Mouse (Mus musculus): ENCODE results near the gene Slc36a3. TPM values are rescaled to one million over a fixed set of nuclear protein-coding genes. Genes with fewer than 3 reads are reported as not detected.

Gene Slc36a3
- not detected in 2 replicates for polyA plus RNA-seq (2014; fragmentation: Nextera tagmentation; extraction: Ambion mirVana)

DNA sequence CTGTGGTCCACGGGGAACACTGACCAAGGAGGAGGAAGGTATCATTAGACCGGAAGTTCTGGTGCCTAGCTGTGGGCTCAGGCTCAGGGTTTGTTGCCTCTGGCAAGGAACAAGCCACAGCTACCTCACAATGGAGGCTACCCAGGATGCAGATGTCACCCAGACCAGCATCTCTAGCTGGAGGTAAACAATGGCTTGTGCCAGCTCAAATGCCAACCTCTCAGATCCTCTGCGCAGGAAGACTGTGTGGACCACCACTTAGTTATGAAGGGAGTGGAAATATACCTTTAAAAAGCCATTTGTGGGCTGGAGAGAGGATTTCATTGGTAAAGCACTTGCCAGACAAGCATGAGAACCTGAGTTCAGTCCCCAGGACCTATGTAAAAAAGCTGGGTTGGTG is at the start of gene Slc36a3:
TSS of gene Slc36a3 (minus strand) at position 101 of the 400 bp plus-strand sequence.
- no peak within 1 kb of the TSS for H3K4me3 ChIP-seq (replicated peaks; ENCODE audit: low read depth, low read length)
- no peak within 1 kb of the TSS for H3K4me2 ChIP-seq (ENCODE audit: low read length)
- no peak within 1 kb of the TSS for H3K27ac ChIP-seq (replicated peaks; ENCODE audit: low read depth, low read length)
- no peaks in the 10 kb centered on the region for H3K36me3 ChIP-seq (ENCODE audit: control insufficient read depth, insufficient read depth, low read length)
- no peak within 1 kb of the TSS for H3K9ac ChIP-seq (replicated peaks; ENCODE audit: low read length)
- DNase-seq: no peak
- no peak for ATAC-seq (ENCODE audit: low FRiP score, low TSS enrichment)
- 87% methylated on average over 3 of the region's 3 CpGs for WGBS
- no peaks in the 10 kb centered on the region for H3K4me1 ChIP-seq (ENCODE audit: control insufficient read depth, insufficient read depth, low read length)
- H3K9me3 ChIP-seq (ENCODE audit: control insufficient read depth, low read length): no peaks in the 10 kb centered on the region
- no peaks in the 10 kb centered on the region for H3K27me3 ChIP-seq (ENCODE audit: control insufficient read depth, insufficient read depth, low read length)

DNA sequence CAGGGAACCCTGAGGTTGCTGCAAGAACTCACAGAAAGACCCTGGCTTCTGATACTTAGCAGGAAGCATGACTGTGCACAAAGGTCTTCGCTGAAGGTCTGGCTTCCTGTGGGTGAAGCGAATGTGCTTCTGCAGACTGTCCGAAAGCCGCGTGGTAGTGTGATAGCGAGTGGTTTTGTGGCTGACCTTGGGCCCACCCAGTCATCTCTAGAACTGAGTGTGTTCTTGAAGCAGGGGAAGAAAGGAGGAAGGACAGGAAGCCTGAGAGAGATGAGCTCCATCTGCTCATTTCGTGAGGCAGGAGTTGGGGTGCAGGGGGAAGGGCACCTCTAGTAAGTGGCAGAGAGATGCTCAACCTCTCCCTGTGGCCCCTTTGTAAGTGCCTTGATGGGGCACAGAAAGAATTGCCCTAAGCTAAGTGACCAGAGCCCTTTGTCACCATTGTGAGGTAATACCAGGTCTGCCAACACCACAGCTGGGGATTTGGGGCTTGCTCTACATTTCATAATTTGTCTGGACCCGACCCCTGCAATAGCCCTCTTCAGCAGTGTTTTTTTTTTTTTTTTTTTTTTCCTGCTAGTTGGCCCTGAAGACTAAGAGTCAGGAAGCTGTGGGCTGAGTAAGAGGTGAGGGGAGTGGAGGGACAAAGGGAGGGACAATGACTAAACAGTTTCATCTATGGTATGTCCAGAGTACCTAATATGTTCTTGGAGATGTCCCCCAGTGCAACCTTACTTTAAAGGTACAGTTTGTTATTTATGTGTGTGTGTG is 46.4 kb upstream of the Slc36a3 start:
- H3K4me1 ChIP-seq (ENCODE audit: control insufficient read depth, insufficient read depth, low read length): no peaks in the 10 kb centered on the region
- no peaks in the 10 kb centered on the region for H3K27me3 ChIP-seq (ENCODE audit: control insufficient read depth, insufficient read depth, low read length)
- H3K36me3 ChIP-seq (ENCODE audit: control insufficient read depth, insufficient read depth, low read length): no peaks in the 10 kb centered on the region
- ATAC-seq (ENCODE audit: low FRiP score, low TSS enrichment) (no peak), DNase-seq (no peak)
- H3K27ac ChIP-seq (replicated peaks; ENCODE audit: low read depth, low read length): no peak overlapping the region
- H3K4me3 ChIP-seq (replicated peaks; ENCODE audit: low read depth, low read length): no peak overlapping the region
- WGBS: 85% methylated on average over 8 of the region's 8 CpGs
- no peak overlapping the region for H3K4me2 ChIP-seq (ENCODE audit: low read length)
- H3K9me3 ChIP-seq (ENCODE audit: control insufficient read depth, low read length): no peaks in the 10 kb centered on the region
- H3K9ac ChIP-seq (replicated peaks; ENCODE audit: low read length): no peak overlapping the region

DNA sequence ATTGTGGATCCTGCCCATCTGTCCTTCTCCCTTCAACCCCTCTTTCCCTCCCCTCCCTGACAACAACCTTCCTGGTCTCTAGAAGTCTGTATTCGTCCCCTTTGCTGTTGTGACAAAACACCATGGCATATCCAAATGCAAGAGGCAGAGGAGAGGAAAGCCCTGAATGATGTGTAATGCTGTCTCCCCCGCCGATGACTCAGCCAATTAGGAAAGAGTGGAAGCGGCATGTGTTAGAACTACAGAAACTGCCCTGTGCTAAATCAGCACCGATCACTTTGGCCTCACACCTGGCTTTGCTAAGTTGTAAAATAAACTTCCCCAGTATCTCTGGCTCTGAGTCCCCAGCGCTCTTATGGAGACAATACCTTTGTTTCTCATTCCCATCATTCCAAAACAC is 45.6 kb upstream of the Slc36a3 start:
- no peaks in the 10 kb centered on the region for H3K27me3 ChIP-seq (ENCODE audit: control insufficient read depth, insufficient read depth, low read length)
- no peaks in the 10 kb centered on the region for H3K9me3 ChIP-seq (ENCODE audit: control insufficient read depth, low read length)
- no peaks in the 10 kb centered on the region for H3K36me3 ChIP-seq (ENCODE audit: control insufficient read depth, insufficient read depth, low read length)
- H3K4me2 ChIP-seq (ENCODE audit: low read length): no peak overlapping the region
- no peaks in the 10 kb centered on the region for H3K4me1 ChIP-seq (ENCODE audit: control insufficient read depth, insufficient read depth, low read length)
- DNase-seq (no peak), ATAC-seq (ENCODE audit: low FRiP score, low TSS enrichment) (no peak)
- H3K4me3 ChIP-seq (replicated peaks; ENCODE audit: low read depth, low read length): no peak overlapping the region
- H3K27ac ChIP-seq (replicated peaks; ENCODE audit: low read depth, low read length): no peak overlapping the region
- H3K9ac ChIP-seq (replicated peaks; ENCODE audit: low read length): no peak overlapping the region
- WGBS: 74% methylated on average over 6 of the region's 6 CpGs

DNA sequence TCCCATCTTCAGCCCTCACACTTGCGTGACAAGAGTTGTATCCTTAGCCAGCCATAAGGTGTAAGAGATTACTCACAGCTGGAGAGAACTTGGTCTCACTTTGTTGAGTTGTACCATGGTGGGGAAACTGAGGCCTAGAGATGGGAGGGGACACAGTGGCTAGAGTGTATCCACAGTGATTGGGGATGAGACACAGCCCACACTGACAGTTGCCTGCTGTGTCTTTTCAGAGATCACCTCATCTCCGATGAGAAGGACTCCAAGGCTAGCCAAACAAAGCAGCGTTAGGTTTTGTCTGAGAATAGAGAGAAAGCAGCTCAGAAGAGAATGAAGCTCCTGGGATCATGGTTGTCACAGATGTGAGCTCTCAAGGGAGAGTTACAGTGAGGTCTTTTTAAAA is 38.7 kb upstream of the Slc36a3 start:
- no peak overlapping the region for H3K4me3 ChIP-seq (replicated peaks; ENCODE audit: low read depth, low read length)
- no peaks in the 10 kb centered on the region for H3K36me3 ChIP-seq (ENCODE audit: control insufficient read depth, insufficient read depth, low read length)
- 82% methylated on average over 3 of the region's 3 CpGs for WGBS
- no peak overlapping the region for H3K9ac ChIP-seq (replicated peaks; ENCODE audit: low read length)
- DNase-seq (no peak), ATAC-seq (ENCODE audit: low FRiP score, low TSS enrichment) (no peak)
- no peaks in the 10 kb centered on the region for H3K4me1 ChIP-seq (ENCODE audit: control insufficient read depth, insufficient read depth, low read length)
- H3K4me2 ChIP-seq (ENCODE audit: low read length): no peak overlapping the region
- no peaks in the 10 kb centered on the region for H3K27me3 ChIP-seq (ENCODE audit: control insufficient read depth, insufficient read depth, low read length)
- H3K9me3 ChIP-seq (ENCODE audit: control insufficient read depth, low read length): no peaks in the 10 kb centered on the region
- no peak overlapping the region for H3K27ac ChIP-seq (replicated peaks; ENCODE audit: low read depth, low read length)

DNA sequence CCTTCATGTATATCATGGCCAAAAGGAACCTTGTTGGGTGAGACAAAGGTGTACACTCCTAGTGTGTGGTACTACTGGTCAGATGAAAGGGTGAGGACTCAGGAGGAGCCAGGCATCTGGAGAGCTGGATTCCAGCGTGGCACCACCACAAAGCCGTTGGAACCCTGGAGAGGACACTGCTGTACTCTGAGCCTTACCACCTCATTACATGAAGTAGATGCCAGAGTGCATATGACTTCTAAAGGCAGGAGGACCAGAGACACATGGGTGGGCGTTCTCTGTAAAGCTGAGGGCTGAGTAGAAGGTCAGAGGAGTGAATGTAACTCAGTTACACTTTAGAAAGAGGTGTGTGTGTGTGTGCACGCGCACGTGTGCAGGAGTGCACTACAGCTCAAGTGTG is 36.3 kb upstream of the Slc36a3 start:
- Histone ChIP-seq H3K27me3 (ENCODE audit: control insufficient read depth, insufficient read depth, low read length) (no peaks in the 10 kb centered on the region), H3K4me1 (ENCODE audit: control insufficient read depth, insufficient read depth, low read length) (no peaks in the 10 kb centered on the region), H3K4me2 (ENCODE audit: low read length) (no peak overlapping the region), H3K4me3 (replicated peaks; ENCODE audit: low read depth, low read length) (no peak overlapping the region), H3K9ac (replicated peaks; ENCODE audit: low read length) (no peak overlapping the region), H3K36me3 (ENCODE audit: control insufficient read depth, insufficient read depth, low read length) (no peaks in the 10 kb centered on the region), H3K27ac (replicated peaks; ENCODE audit: low read depth, low read length) (no peak overlapping the region), H3K9me3 (ENCODE audit: control insufficient read depth, low read length) (no peaks in the 10 kb centered on the region)
- 87% methylated on average over 6 of the region's 6 CpGs for WGBS
- DNase-seq (no peak), ATAC-seq (ENCODE audit: low FRiP score, low TSS enrichment) (no peak)

DNA sequence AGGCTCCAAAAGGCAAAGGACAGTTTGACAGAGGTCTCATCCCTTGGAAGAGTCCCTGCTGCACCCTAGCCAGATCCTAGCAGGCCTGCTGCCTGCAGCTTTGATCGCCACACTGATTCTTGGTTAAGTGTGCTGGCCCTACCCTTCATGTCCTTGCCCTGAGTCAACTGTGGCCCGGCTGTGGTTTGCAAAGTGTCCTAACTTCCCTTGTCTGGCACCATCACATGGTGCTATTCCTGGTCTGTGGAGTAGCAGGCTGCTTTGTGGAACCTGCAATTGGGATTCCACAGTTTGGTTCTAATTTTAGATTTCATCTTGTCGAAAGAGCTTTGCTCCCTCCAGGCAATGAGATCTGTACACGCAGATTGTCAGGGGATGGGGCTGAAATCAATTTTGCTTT is 35.8 kb upstream of the Slc36a3 start:
- ATAC-seq (ENCODE audit: low FRiP score, low TSS enrichment): no peak
- Histone ChIP-seq H3K27me3 (ENCODE audit: control insufficient read depth, insufficient read depth, low read length) (no peaks in the 10 kb centered on the region), H3K9me3 (ENCODE audit: control insufficient read depth, low read length) (no peaks in the 10 kb centered on the region), H3K4me2 (ENCODE audit: low read length) (no peak overlapping the region), H3K4me3 (replicated peaks; ENCODE audit: low read depth, low read length) (no peak overlapping the region), H3K27ac (replicated peaks; ENCODE audit: low read depth, low read length) (no peak overlapping the region), H3K4me1 (ENCODE audit: control insufficient read depth, insufficient read depth, low read length) (no peaks in the 10 kb centered on the region), H3K9ac (replicated peaks; ENCODE audit: low read length) (no peak overlapping the region), H3K36me3 (ENCODE audit: control insufficient read depth, insufficient read depth, low read length) (no peaks in the 10 kb centered on the region)
- WGBS: 80% methylated on average over 4 of the region's 4 CpGs
- DNase-seq: no peak

DNA sequence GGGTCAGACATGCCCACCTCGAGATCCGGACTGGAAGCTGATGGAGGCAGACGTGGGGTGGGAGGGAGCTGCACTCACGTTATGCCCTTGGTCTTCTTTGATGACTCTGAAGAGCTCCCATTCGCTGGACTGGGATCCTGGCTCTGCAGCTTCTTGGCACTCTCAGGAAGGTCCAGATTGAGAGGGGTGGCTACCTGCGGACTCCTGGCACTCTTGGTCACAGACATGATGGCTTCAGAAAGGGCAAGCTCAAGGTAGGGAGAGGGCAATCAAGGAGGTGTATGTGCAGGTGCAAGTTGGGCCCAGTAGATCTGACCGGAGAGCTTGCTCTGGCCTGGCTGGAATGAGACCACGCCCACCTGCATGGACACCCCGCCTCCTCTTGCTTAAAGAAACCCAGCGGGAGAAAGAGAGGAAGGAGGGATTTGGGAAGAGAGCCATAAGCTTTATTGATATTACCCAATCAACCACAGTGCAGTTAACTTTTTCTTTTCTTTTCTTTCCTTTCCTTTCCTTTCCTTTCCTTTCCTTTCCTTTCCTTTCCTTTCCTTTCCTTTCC is 33.3 kb upstream of the Slc36a3 start, which contains the start of gene Slc36a2:
TSS of gene Slc36a2 (minus strand) at position 345 of the 559 bp plus-strand sequence.
- no peak within 1 kb of the TSS for H3K4me2 ChIP-seq (ENCODE audit: low read length)
- no peaks in the 10 kb centered on the region for H3K4me1 ChIP-seq (ENCODE audit: control insufficient read depth, insufficient read depth, low read length)
- WGBS: 26% methylated on average over 10 of the region's 10 CpGs
- ATAC-seq (ENCODE audit: low FRiP score, low TSS enrichment) (no peak), DNase-seq (no peak)
- no peak within 1 kb of the TSS for H3K4me3 ChIP-seq (replicated peaks; ENCODE audit: low read depth, low read length)
- no peak within 1 kb of the TSS for H3K9ac ChIP-seq (replicated peaks; ENCODE audit: low read length)
- H3K27ac ChIP-seq (replicated peaks; ENCODE audit: low read depth, low read length): no peak within 1 kb of the TSS
- H3K36me3 ChIP-seq (ENCODE audit: control insufficient read depth, insufficient read depth, low read length): no peaks in the 10 kb centered on the region
- H3K27me3 ChIP-seq (ENCODE audit: control insufficient read depth, insufficient read depth, low read length): no peaks in the 10 kb centered on the region
- no peaks in the 10 kb centered on the region for H3K9me3 ChIP-seq (ENCODE audit: control insufficient read depth, low read length)

DNA sequence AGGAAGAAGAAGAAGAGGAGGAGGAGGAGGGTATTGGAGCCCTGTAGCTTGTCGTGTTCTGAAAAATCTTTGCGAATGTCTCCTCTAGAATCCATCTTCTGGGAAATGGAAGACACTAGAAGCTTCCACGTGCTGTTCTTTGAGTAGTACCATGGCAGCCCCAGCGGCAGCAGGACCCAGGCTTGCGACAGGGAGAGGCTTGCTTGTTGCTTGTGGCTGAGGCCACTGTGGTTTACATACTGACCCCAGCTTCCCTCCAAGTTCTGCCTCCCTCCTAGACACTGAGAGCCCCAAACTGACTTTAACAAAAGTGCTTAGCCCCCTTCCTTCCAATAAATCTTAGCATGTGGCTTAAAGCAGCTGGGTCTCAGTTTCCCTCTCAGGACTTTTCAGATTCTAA is 32.7 kb upstream of the Slc36a3 start:
- WGBS: 88% methylated on average over 5 of the region's 5 CpGs
- no peaks in the 10 kb centered on the region for H3K9me3 ChIP-seq (ENCODE audit: control insufficient read depth, low read length)
- H3K4me1 ChIP-seq (ENCODE audit: control insufficient read depth, insufficient read depth, low read length): no peaks in the 10 kb centered on the region
- no peak overlapping the region for H3K4me3 ChIP-seq (replicated peaks; ENCODE audit: low read depth, low read length)
- no peaks in the 10 kb centered on the region for H3K27me3 ChIP-seq (ENCODE audit: control insufficient read depth, insufficient read depth, low read length)
- H3K27ac ChIP-seq (replicated peaks; ENCODE audit: low read depth, low read length): no peak overlapping the region
- ATAC-seq (ENCODE audit: low FRiP score, low TSS enrichment) (no peak), DNase-seq (no peak)
- H3K36me3 ChIP-seq (ENCODE audit: control insufficient read depth, insufficient read depth, low read length): no peaks in the 10 kb centered on the region
- H3K4me2 ChIP-seq (ENCODE audit: low read length): no peak overlapping the region
- no peak overlapping the region for H3K9ac ChIP-seq (replicated peaks; ENCODE audit: low read length)

DNA sequence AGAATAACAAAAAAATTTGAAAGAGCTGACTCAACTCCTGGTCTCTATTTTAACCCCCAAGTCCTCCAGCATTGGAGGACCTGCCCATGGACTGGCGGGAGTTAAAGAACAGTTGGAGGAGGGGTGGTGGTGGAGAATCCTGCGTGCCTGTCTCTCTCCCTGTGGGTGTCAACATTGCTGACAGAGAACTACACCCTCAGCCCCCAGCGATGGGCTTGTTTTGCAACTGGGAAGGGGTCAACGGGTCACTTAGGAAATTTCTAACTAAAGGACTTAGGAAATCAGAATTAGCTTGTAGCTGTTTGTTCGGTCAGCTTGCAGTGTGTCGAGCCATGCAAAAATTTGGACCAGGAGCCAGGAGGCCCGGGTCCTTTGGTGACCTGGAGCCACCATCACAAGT is 31.6 kb upstream of the Slc36a3 start:
- 69% methylated on average over 7 of the region's 7 CpGs for WGBS
- ATAC-seq (ENCODE audit: low FRiP score, low TSS enrichment): no peak
- no peak overlapping the region for H3K4me3 ChIP-seq (replicated peaks; ENCODE audit: low read depth, low read length)
- H3K9me3 ChIP-seq (ENCODE audit: control insufficient read depth, low read length): no peaks in the 10 kb centered on the region
- no peak overlapping the region for H3K9ac ChIP-seq (replicated peaks; ENCODE audit: low read length)
- no peak overlapping the region for H3K27ac ChIP-seq (replicated peaks; ENCODE audit: low read depth, low read length)
- no peaks in the 10 kb centered on the region for H3K4me1 ChIP-seq (ENCODE audit: control insufficient read depth, insufficient read depth, low read length)
- no peak for DNase-seq
- no peak overlapping the region for H3K4me2 ChIP-seq (ENCODE audit: low read length)
- H3K27me3 ChIP-seq (ENCODE audit: control insufficient read depth, insufficient read depth, low read length): no peaks in the 10 kb centered on the region
- no peaks in the 10 kb centered on the region for H3K36me3 ChIP-seq (ENCODE audit: control insufficient read depth, insufficient read depth, low read length)

Measured in midbrain, embryonic 14.5 days (tissue).